Mouse (Mus musculus): ENCODE measurements around the gene Aanat. TPM values are rescaled to one million over a fixed set of nuclear protein-coding genes. Genes with fewer than 3 reads are reported as not detected.
"Not testable (repeated sequence)": the region's sequence is repeated elsewhere in the genome, so short reads cannot be mapped to it uniquely, and the experiment has no call there.

The Aanat gene
- total RNA-seq, 2 experiments from 2014 or later, result not detected

GRCm38 (mm10) chr11:116625081-116626000 lies 39.1 kb downstream of the Aanat start:
- intact Hi-C loops (cut with DNase I), result no loop called here
- peak in 1 of 2 experiments; percentile 47 for DNase-seq

- no peak for DNase-seq
- intact Hi-C loops (cut with DNase I), result no loop called here
Measured at GRCm38 (mm10) chr11:116626299-116627071, 40.3 kb downstream of the Aanat start, which contains the start of gene Rhbdf2. Gene Rhbdf2, minus strand, starts transcription at chr11:116627019.

GRCm38 (mm10) chr11:116627072-116628020 lies 41.1 kb downstream of the Aanat start:
- DNase-seq, result no peak
- intact Hi-C loops (cut with DNase I), result loop anchor here (2.0 kb wide), 2 partner anchors 41 to 73 kb away; partner anchors contain the start of gene Aanat

- peak; percentile 67 to 79 for DNase-seq
- intact Hi-C loops (cut with DNase I), result loop anchor here (2.0 kb wide), 2 partner anchors 42 to 74 kb away; partner anchors contain the start of gene Aanat
Measured at GRCm38 (mm10) chr11:116628712-116629111, 42.5 kb downstream of the Aanat start.

GRCm38 (mm10) chr11:116629472-116629871 lies 43.2 kb downstream of the Aanat start:
- intact Hi-C loops (cut with DNase I), result loop anchor here (2.0 kb wide), 2 partner anchors 43 to 75 kb away; partner anchors contain the start of gene Aanat
- DNase-seq, result no peak

GRCm38 (mm10) chr11:116630171-116630965 lies 44.1 kb downstream of the Aanat start:
- intact Hi-C loops (cut with DNase I), result no loop called here
- no peak for DNase-seq

GRCm38 (mm10) chr11:116632962-116633361 lies 46.7 kb downstream of the Aanat start:
- intact Hi-C loops (cut with DNase I), result no loop called here
- DNase-seq, result no peak

GRCm38 (mm10) chr11:116636607-116637006 lies 50.4 kb downstream of the Aanat start:
- intact Hi-C loops (cut with DNase I); DNase-seq: not testable (repeated sequence)

- DNase-seq, result no peak
- intact Hi-C loops (cut with DNase I), result no loop called here
Measured at GRCm38 (mm10) chr11:116641168-116641567, 54.9 kb downstream of the Aanat start.

GRCm38 (mm10) chr11:116641731-116642130 lies 55.5 kb downstream of the Aanat start:
- DNase-seq, result no peak
- intact Hi-C loops (cut with DNase I), result no loop called here

- DNase-seq, result peak; percentile 83 to 89
- intact Hi-C loops (cut with DNase I), result loop anchor here (1.0 kb wide), 1 partner anchor 26 kb away; no protein-coding TSS in a partner anchor
Measured at GRCm38 (mm10) chr11:116642681-116643578, 56.7 kb downstream of the Aanat start.

GRCm38 (mm10) chr11:116643579-116644224 lies 57.5 kb downstream of the Aanat start:
- intact Hi-C loops (cut with DNase I), result loop anchor here (1.0 kb wide), 2 partner anchors 26 to 165 kb away; no protein-coding TSS in a partner anchor
- peak in 1 of 2 experiments; percentile 31 for DNase-seq

GRCm38 (mm10) chr11:116644225-116645112 lies 58.2 kb downstream of the Aanat start:
- intact Hi-C loops (cut with DNase I), result loop anchor here (1.0 kb wide), 1 partner anchor 164 kb away; no protein-coding TSS in a partner anchor

GRCm38 (mm10) chr11:116645446-116646110 lies 59.3 kb downstream of the Aanat start:
- no peak for DNase-seq
- intact Hi-C loops (cut with DNase I), result no loop called here

More at GRCm38 (mm10) chr11:116644225-116645112, 58.2 kb downstream of the Aanat start:
- peak in 1 of 2 experiments; percentile 37 for DNase-seq

GRCm38 (mm10) chr11:116646136-116646535 lies 59.9 kb downstream of the Aanat start:
- DNase-seq, result no peak

GRCm38 (mm10) chr11:116646771-116647170 lies 60.5 kb downstream of the Aanat start:
- intact Hi-C loops (cut with DNase I), result no loop called here
- DNase-seq, result no peak

More at GRCm38 (mm10) chr11:116646136-116646535, 59.9 kb downstream of the Aanat start:
- intact Hi-C loops (cut with DNase I), result no loop called here
